Comparison of ENCODE assay signal across 14 mouse cellular contexts in the genomic region with DNA sequence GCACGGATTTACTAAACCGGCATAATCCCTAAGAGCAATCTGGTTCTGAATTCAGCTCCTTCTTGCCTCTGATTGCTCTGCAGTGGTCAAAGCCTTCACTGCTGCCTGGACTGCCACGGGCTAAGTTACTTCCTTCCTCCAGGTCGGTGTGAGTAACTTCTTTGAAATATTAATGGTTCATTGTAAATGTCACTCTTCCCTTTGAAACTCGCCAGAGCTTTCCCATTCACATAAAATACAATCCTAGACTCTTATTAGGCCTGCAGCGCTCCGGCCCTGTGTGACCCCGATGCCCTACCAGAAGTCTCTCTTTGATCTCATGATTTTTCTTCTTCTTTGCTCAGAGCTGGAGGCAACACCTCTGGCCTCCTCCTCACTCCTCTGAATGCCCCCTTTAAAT.
"Had no signal": no experiment of that assay in that cellular context is flagged by ENCODE, and none has a peak within 500 bp of the region (broad histone marks: within the 10 kb centered on the region; RNA-seq: fewer than 3 reads in every experiment).

No protein-coding gene starts in this region.

- H3K4me1 ChIP-seq: limb, embryonic 15.5 days; midbrain, embryonic 12.5 days had no signal

- H3K9ac ChIP-seq: limb, embryonic 15.5 days; liver, embryonic 14.5 days; liver, postnatal 0 days; lung, embryonic 14.5 days; midbrain, embryonic 12.5 days had no signal

- H3K27me3 ChIP-seq: limb, embryonic 15.5 days; midbrain, embryonic 12.5 days had no signal

- ATAC-seq: liver, postnatal 0 days; lung, postnatal 0 days had no signal

- H3K27ac ChIP-seq: limb, embryonic 15.5 days; liver, embryonic 14.5 days; macrophage; midbrain, embryonic 12.5 days had no signal

- DNase-seq: kidney, adult 2 months; kidney, postnatal 10 days; kidney, postnatal 36 days; left cerebral cortex, postnatal 4 days; liver, postnatal 0 days; lung, embryonic 14.5 days; thymus, adult 18-20 months; thymus, postnatal 36 days had no signal

- H3K36me3 ChIP-seq: limb, embryonic 15.5 days; midbrain, embryonic 12.5 days had no signal

- H3K9me3 ChIP-seq: limb, embryonic 15.5 days; midbrain, embryonic 12.5 days had no signal

- H3K4me3 ChIP-seq: limb, embryonic 15.5 days; midbrain, embryonic 12.5 days had no signal

- H3K4me2 ChIP-seq: limb, embryonic 15.5 days; liver, embryonic 11.5 days; lung, embryonic 14.5 days; midbrain, embryonic 12.5 days had no signal
